Mouse (Mus musculus): ENCODE results near the gene Oat.

- TF ChIP-seq CTCF (IDR thresholded peaks at IDR 0.05; ENCODE audit: control insufficient read depth, insufficient read depth, insufficient replicate concordance, low read depth, low read length) = no peak
- TF ChIP-seq POLR2A (IDR thresholded peaks at IDR 0.05; ENCODE audit: control insufficient read depth, low read depth, low read length) = no peak
These were observed 19.6 kb downstream of the Oat start for GRCm38 (mm10) chr7:132556575-132556974.
